Mouse (Mus musculus) gastrocnemius, postnatal 25 days (tissue): Measurements from ENCODE around the gene Plekha6. TPM values are rescaled to one million over a fixed set of nuclear protein-coding genes. Genes with fewer than 3 reads are reported as not detected.
"Not testable (repeated sequence)": the region's sequence is repeated elsewhere in the genome, so short reads cannot be mapped to it uniquely, and the experiment has no call there.

Experiments
- DNase-seq: peaks from one replicate; pipeline ENCODE4 v3.0.0; 2022
- total RNA-seq, 2 experiments: library from RNA; stranded (reverse); gene quantifications; 1 replicate in 1 of 2; 2 replicates in 1 of 2; pipeline ENCODE4 v1.2.3; 2021

Plekha6 gene
- total RNA-seq, 2 experiments from 2014 or later = 12.7 to 14.4 TPM

DNA sequence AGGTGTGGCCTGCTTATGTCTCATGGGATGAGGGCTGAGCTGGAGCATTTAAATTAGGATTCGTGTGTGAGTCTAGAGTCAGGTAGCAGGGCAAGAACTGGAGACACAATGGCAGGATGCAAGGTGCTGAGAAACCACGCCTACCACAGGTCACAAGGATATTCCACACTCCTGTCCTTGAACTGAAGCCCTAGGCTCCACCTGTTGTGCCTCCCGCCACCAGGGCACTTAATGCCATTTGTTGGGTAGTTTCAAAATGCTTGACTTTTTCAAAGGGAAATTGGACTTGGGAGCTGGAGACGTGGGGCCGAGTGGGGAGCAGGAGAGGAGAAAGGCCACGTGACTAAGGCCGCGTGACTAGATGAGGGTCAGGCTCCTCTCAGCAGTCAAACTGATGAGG is 161.9 kb downstream of the Plekha6 start:
- no peak for DNase-seq

DNA sequence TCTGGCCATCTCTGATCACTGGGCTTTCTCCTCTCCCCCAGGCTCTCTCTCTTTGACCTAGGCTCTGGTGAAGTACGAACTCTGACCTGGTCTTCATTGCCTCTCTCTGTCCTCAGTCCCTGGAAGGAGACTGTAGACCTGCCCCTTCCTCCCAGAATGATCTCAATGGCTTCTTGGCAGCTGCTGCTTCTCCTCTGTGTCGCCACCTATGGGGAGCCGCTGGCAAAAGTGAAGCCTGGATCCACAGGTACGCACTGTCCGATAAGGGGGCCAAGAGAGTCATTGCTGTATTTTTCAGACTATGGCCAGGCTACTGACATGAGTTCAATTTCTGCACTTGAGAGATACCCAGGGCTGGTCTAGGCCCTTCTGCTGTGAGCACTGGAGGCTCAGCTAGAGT is 163.1 kb downstream of the Plekha6 start:
- no peak for DNase-seq

DNA sequence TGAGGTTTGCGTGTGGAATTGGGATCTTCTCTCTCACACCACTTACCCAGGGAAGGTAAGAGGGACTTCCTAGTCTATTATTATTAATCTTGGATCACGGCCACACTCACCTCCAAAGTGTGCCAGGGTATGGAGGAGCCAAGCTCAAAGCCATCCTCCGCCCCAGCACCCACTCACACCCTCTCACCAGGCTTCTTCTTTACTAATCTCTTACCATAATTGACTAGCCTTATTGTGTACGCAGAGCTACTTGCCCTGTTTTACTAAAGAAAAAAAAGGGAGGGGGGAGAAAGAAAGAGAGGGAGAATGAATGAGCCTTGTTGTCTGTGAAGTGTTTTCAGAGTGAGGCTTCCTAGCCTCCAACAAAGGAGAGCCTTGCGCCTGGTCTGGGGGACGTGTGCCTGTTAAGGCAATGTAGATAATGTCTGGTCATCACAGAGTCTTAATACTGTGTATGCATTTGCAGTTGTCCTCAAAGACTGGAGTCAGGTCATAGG is 164.3 kb downstream of the Plekha6 start:
- no peak for DNase-seq

DNA sequence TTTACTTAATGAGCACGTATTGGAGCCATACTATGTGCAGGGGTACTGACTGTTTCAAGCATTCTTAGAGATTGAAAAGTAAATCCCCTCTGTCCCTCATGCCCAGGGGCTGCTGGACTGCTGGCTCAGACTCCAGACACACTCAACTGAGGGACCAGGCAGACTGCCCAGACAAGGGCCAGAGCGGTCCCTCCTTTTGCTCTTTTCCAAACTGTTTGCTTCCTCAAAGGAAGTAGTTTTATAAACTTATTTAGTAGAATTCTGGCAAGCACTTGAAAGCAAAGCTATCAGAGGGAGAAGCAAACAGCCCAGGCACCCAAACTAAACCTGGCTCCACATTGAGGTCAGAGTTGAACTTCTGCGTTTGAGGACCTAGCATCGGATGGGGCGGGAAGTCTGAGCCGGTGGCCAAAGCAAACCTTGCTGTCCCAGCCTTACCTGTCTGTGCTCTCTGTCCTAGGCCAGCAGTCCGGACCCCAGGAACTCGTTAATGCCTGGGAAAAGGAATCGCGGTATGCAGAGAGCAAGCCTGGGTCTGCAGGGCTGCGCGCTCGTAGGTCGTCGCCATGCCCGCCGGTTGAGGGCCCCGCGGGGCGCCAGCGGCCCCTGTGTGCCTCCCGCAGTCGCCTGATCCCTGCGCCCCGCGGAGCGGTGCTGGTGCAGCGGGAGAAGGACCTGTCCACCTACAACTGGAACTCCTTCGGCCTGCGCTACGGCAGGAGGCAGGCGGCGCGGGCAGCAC is 165.1 kb downstream of the Plekha6 start:
- no peak for DNase-seq

DNA sequence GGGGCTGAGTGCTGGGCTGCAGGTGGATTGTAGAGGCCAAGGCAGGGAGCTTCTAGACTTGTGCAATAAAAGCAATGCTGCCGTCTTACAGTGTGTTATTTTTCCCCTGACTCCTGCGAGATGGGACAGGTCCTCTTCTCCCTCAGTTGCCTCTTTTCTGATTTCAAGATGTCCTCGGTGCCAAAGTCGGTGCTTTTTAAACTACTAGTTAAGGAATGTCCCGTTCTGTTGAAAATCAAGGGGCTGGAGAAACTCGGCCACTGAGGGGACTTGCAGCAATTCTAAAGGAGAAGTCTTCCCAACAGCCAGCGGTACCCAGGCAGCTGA is 165.6 kb downstream of the Plekha6 start:
- DNase-seq = no peak

DNA sequence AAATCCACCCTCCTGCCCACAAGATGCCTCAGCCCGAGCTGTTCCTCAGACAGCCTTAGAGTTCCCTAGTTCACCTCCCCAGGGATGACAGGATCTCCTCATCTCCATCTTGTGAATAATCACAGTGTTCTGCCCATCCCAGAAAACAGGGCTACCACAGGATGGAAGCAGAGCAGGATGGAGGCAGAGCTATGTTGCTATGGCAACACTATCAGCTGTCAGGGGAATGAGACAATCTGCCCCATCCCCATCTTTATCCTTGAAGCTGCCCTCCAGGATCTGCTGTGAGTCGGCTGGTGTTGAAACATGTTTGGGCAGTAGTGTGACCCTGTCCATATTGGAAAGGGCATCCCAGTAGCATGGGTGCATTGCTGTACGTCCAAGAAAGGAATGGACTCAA is 167.1 kb downstream of the Plekha6 start:
- DNase-seq = no peak

DNA sequence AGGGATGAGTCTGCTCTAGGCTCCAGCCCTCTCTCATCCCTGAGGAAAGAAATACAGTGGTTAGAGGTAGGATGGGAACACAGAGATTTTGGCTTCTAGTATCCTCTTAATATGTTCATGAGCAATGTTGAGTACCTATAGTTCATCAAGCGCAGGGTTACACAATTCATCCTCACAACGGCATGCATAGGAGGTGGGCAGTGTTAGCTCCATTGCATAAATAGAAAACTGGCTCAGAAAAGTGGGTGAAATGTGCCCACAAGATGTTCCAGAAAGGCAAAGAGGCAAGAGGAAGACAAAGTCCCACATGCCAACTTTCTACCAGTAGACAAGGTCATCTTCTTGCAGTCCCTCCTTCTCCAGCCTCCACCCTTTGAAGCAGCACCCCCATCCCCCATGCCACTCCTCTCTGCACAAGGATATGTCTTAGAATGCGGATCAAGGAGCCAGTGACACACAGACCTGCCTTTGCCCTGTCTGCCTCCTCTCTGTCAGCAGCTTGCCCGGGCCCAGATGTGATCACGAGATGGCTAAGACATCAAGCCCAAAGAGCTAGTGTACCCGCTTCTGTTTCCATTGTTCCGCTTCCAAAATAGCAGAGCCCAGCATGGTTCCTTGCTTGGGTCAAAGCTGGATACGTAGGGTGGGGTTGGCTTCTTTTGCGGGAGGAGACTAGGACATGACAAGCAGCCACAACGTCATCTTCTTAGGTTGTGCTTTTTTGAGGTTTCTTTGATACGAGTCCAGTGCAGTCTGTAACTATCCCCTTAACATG is 168.8 kb downstream of the Plekha6 start:
- no peak for DNase-seq

DNA sequence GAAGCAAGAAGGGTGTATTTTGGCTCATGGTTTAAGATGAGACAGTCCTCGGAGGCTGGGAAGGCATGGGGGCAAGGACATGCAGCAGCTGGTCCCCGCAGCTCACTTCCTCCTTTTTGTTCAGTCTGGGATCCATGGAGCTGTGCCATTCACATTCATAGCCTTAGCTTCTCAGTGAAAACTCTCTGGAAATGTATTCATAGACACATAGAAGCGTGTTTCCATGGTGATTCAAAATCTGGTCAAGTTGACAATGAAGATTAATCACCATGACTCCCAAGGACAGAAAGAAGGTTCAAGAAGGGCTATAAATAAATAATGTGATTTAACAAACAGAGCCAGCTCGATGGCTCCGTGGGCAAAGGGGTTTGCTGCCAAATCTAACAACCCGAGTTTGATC is 169.9 kb downstream of the Plekha6 start:
- DNase-seq = no peak

DNA sequence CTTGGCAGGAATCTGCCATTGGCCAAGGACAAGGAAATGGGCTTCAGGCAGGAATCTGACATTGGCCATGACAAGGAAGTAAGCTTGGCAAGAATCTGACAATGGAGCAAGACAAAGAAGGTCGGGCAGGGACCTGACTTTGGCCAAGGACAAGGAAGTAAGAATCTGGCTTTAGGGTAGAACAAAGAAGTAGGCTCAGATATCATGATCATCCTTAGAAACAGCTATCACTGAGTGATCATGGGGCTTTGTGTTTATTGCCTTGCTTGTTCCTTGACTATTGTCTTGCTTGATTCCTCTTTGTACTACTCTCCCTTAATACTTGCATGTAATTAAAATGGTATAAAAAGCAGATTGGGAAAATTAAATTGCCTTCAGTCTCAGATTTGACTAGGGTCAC is 176.4 kb downstream of the Plekha6 start:
- DNase-seq = not testable (repeated sequence)

DNA sequence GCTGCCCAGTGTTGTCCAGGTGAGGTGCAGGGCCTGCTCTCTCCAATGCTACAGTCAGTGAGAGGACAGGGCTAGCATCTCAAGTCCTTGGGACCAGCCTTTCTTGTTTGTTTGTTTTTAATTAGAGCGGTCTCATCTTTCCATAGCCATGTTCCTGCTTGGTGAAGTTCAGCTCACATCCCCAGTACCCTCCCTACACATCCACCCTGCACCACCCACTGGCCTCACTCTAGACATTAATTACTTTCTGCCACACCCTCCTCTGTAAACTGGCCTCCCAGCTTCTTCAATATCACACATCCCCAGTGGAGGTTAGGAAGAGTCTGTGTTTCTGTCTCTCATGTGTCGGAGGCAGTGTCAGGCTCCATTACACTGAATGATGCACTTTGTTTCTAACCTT is 180.3 kb downstream of the Plekha6 start:
- DNase-seq = no peak

DNA sequence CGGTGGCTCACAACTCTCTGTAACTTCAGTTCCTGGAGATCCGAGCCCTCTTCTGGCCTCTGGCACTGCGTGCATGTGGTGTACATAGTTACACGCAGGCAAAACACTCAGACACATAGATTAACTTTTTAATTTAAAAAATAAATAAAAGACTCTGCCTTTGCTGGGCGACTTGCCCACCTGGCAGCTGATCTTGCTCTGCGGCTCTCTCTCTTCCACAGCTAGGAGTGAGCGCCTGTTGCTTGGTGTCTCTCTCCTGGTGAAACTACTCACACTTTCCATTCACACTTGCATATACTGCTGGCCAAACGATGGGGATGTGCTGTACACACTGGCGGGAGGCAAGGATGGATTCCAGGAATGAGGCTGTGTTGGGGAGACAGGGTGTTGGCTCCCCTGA is 182.5 kb downstream of the Plekha6 start:
- DNase-seq = no peak

DNA sequence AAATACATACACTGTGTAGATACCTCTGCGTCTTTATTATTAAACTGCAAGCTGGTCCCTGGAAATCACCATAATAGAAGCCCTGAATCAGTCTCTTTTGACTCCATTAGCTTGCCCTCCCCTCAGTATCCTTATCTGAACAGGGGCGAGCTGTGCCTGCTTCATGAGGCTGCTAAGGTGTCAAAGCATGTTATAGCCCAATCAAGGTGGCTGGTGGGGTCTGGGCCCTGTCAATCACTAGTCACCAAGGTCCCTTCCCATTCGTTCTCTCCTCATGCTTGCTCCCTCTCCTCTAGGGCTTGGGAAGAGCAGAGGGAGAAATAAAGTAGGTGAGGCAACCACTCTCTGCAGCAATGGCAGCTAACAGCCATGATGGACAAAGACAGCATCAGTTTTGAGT is 183.2 kb downstream of the Plekha6 start:
- no peak for DNase-seq

DNA sequence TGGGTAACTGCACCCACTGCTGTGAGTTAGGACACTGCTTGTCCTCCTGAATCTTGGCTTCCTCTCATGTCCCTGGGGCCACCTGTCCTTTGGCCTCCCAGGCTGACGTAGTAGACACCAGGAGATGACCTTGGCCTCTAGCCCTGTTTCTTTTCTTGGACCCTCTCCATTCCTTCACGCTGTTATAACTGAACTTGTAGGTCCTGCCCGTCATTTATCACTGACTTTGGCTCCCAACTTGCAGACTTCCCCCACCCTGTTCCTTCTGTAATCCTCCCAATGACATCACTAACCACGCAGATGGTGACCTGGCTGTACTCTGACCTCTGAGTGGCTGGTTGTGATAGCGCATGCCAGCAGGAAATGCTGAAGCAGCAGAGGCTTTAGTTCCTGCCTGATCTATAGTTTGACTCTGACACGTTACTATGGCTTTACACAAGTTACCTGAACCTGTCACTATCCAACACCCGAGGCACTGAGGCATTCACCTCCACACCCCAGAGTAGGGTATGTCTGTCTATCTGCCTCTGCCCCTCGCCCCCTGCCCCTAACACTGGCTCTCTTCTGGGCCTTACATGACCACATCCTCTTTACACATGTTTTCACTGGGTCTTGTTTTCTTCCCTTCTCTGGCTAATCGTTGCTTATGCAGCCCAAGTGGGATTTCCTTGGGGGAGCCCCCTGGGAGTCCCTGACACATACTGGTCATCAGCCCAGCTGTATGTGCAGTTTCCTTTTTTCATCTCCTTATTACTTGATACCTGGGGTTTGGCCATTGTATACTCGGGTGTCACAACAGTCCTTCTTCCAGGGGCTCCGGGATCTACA is 183.9 kb downstream of the Plekha6 start:
- no peak for DNase-seq

DNA sequence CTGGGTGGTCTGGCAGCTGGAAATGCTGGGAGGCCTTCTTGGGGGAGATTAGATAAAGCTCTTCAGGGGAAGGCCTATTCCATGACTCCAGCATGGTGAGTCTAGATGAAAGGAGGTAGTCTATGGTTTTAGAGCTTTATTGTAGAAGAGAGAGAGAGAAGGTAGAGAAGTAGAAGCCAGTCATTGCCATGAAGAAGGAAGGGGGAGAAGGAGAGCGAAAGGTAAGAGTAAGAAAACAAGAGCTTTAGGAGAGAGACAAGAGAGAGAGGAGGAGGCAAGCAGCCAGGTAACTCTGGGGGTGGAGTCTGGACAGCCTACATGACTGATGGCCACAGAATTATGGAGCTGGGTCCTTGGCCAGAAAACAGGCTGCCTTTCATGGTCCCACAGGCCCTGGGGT is 186.2 kb downstream of the Plekha6 start, which contains the start of gene Ren1:
TSS of gene Ren1 (plus strand) at position 301 of the 400 bp plus-strand sequence.
- no peak for DNase-seq

DNA sequence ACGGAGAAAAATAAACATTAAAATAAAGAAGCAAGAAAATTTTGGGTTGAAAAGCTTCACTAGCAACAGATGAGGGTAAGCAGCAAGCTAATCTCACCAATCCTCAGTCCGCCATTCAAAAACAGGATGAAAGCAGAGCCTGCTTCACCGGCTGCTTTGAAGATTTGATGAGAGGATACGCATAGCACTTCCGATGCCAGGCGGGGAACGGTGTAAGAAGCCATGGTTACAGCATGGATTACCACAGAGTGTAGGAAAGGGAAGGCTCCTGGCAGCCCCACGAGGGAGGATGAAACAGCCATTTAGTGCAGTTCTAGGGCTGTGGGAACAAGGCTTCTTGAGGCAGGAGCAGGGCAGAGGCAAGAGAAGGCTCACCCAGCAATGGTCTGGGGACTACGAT is 187.8 kb downstream of the Plekha6 start:
- DNase-seq = no peak

Other genes with a start within 250 kb of the Plekha6 start
- 10 to 100 TPM; 26.6 to 29.2 TPM for gene Mdm4, start 133.6 kb upstream of the Plekha6 start, total RNA-seq
- gene Pik3c2b, start 118.5 kb upstream of the Plekha6 start, total RNA-seq = 10 to 100 TPM; 10.8 to 12.0 TPM
- 10 to 100 TPM; 14.5 to 17.3 TPM for gene Ppp1r15b, start 33.1 kb upstream of the Plekha6 start, total RNA-seq
- gene Golt1a, start 145.6 kb downstream of the Plekha6 start, total RNA-seq = not detected
- not detected for gene Kiss1, start 157.7 kb downstream of the Plekha6 start, total RNA-seq
- not detected for gene Ren1, start 186.3 kb downstream of the Plekha6 start, total RNA-seq
- gene Etnk2, start 199.4 kb downstream of the Plekha6 start, total RNA-seq = under 1 TPM in 1 of 2 experiments, not detected in 1; 0.13 TPM